Mouse (Mus musculus): Measurements from ENCODE around the gene Ypel5.

DNA sequence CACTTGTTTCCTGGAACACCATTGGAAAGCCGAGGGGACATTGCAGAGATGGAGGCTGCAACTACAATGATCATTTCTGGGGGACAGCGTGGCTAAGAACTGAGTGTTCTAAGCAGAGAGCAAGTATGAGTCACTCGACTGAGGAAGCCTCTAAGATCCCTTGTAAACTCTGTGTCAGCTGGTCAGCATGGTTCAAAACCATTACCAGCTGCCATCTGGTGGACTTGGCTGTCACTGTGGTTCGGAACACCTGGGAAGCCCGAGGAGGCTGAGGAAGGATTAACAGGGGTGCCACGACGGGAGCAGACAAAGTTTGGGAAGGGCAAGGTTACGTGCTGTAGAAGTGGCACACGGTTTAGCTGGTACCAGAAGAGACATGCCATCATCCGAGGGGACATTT, 27.0 kb downstream of the Ypel5 start:
- TF ChIP-seq EP300 (IDR thresholded peaks at IDR 0.05; ENCODE audit: low read depth) (no peak), CTCF (IDR thresholded peaks at IDR 0.05; ENCODE audit: low read depth) (no peak)
